Mouse (Mus musculus) hindlimb bud, embryonic 11.5 days (tissue): ENCODE results near the gene Sar1a.

Experiments
- DNase-seq: peaks from one replicate; pipeline ENCODE4 v3.0.0-alpha.2; 2012; ENCODE audit warnings: low read depth, low spot score; ENCODE audit errors: extremely low spot score

The Sar1a gene

GRCm38 (mm10) chr10:61675935-61676334 is 4.2 kb upstream of the Sar1a start:
- DNase-seq, result no peak

- DNase-seq, result no peak
These were observed 554 bp upstream of the Sar1a start for GRCm38 (mm10) chr10:61679545-61679944.

DNA sequence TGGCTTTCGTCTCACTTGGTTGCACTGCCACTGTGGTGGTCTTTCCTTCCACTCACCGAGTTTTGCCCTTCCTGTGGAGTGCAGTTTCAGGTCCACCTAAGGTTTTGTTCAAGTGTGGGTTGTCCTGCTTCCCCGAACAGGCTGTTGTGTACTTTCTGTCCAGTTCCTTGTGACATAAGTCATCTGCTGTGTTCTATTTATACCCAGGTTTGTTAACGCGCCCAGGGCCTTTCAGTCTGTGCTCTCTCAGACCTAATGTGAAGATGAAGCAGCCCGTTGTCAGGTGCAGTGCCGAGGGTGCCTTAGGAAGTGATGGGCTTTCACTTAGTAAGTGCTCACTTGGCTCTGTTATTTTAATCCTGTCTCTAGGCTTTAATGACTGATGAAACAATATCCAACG is 9.3 kb downstream of the Sar1a start:
- no peak for DNase-seq

- DNase-seq, result no peak
These were observed 13.5 kb downstream of the Sar1a start for GRCm38 (mm10) chr10:61693563-61693962.

GRCm38 (mm10) chr10:61694870-61695670 is 15.0 kb downstream of the Sar1a start, which contains the start of gene Tysnd1:
Gene Tysnd1, plus strand, starts transcription at chr10:61695514.
- DNase-seq, result peak; percentile 88

DNA sequence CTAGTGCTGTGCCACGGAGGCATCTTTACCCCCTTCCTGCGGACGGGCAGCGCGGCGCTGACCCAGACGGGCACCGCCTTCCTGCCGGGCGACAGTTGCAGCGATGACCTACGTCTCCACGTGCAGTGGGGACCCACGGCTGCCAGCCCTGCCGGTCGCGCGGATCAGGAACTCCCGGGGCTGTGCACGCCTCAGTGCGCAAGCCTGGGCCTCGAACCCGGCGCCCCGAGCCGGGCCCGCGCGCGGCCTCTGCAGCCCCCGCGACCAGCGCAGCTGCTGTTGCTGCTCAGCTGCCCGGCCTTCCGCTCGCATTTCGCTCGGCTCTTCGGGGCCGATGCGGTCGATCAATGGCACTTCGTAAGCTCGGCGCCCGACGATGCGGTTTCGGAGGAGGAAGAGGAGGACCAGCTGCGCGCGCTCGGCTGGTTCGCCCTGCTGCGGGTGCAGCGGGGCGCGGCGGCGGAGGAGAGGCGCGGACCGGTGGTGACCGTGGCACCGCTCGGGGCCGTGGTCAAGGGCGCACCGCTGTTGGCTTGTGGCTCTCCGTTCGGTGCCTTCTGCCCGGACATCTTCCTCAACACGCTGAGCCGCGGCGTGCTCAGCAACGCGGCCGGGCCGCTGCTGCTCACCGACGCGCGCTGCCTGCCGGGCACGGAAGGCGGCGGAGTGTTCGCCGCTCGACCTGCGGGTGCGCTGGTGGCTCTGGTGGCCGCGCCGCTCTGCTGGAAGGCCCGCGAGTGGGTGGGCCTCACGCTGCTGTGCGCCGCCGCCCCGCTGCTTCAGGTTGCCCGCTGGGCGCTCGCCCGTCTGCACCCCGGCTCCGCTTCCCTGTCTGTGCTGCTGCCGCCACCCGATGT is 15.8 kb downstream of the Sar1a start:
- DNase-seq, result no peak

DNA sequence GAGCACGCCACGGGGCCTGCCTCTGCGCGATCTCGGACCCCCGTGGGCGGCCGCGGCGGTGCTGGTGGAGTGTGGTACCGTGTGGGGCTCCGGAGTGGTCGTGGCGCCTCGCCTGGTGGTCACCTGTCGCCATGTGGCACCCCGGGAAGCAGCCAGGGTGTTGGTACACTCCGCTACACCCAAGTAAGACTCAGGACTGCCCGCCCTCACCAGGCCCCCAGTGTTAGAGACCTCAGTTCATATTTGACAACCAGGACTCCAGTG is 16.4 kb downstream of the Sar1a start:
- no peak for DNase-seq

GRCm38 (mm10) chr10:61697028-61697427 is 16.9 kb downstream of the Sar1a start:
- DNase-seq, result no peak

DNA sequence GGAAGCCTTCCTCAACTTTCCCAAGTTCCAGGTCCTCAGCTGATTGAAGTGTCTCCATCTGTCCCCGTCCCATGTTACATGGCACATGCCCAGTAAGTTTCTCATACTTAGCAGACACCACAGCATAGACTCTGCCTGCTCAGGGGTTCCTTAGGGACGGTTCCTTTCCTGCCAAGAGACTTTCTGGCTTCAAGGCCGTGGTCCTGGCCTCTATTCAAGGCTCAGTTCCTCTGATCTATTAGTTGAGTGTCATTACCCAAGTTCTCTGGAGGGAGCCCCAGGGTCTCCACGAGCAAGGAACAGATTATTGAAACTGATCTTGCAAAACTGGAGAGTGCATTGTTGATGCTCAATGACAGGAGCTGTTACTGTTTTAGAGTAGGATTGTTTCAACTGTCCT is 24.6 kb downstream of the Sar1a start:
- DNase-seq, result no peak

- DNase-seq, result no peak
These were observed 26.6 kb downstream of the Sar1a start for GRCm38 (mm10) chr10:61706412-61707375.

- no peak for DNase-seq
These were observed 33.5 kb downstream of the Sar1a start for GRCm38 (mm10) chr10:61713601-61714000.

DNA sequence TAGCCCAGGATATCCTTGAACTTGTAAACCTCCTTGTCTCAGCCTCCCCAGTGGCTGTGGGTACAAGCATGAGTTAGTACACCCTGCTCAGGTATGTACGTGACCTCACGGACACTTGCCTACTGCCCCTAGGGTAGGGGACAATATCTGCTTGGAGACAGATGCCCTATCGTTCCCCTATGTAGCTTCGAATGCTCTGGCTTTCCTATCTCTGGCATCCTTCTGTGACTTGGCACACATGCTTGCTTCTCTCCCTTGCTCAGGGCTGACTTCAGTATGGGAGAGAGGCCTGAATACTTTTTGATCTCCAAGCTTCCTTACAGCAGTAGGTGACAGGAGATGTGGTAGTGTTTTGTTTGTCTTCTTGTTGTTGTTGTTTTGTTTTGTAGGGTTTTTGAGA is 34.0 kb downstream of the Sar1a start:
- DNase-seq, result no peak

- no peak for DNase-seq
These were observed 34.8 kb downstream of the Sar1a start, which contains the start of gene Aifm2 for GRCm38 (mm10) chr10:61714771-61715461. Gene Aifm2, plus strand, starts transcription at chr10:61715263.

- no peak for DNase-seq
These were observed 35.4 kb downstream of the Sar1a start for GRCm38 (mm10) chr10:61715462-61715837.

DNA sequence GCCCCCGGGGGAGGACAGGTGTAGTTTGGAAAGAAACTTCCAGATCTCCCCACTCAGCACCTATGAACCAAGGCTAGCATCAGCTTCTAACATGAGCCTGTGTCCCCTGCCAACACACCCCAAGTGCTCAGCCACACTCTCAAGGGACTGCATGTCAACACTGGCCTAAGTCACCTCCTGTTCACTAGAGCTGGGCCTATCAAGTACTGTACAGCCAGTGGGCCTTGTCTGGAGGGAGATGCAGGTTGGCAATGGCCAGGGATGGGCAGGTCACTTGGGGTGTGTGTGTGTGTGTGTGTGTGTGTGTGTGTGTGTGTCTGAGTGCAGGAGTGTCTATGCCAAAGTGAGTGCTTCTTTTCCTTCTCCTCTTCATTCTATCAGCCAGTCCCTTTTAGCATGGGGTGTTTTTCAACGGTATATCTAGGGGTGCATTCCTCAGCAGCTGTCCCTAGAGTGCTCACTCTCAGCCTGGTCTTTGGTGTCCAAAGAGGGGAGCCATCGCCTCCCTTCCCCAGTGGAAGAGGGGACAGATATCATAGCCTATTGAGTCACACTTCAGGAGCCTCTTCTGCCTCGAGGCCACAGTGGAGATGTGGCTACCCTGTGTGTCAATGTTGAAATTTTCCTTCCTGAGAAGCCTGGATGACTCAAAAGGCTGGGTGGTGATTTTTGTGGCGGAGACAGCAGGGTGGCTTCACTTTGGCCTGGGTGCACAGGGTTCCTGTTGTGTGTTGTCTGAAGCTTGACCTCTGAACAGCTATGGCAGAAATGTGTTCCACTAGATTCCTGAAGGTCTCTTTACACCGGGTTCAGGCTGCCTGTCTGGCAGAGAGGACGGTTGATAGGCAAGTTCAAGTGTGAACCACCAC is 36.1 kb downstream of the Sar1a start:
- no peak for DNase-seq

DNA sequence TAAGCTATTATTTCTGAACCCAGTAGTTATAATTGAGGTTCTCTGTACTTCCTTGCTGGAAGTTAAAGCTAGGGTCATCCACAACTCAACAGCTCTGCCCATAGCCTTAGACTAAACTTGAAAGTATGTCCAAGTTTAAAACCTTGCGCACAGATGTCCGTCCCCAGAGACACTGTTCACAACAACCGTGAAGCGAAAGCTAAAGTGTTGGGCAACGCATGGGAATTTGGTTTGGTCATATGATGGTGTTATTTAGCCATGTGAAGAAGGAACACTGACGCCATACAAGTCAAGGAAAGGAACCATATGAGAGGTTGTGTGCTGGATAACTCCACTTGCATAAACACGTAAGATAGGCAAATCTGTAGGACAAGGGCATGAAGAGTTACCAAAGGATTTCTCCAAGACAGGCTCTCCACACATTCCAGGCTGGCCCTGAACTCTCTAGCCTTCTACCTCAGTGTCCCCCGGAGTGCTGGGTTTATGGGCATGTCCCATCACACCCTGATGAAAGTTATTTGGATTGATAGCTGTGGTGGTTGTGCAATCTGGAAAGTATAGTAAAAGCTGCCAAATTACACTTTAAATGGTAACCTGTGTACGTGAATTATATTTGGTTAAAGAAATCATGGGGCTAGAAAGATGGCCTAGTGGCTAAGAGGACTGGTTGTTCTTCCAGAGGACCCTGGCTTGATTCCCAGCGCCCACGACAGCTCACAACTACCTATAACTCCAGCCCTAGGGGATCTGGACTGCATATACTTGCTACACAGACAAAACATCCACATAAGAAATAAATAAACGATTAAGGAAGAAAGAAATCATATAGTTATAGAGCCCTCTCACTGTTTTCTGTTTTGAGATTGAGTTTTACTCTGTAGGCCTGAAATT is 37.6 kb downstream of the Sar1a start:
- DNase-seq, result no peak

DNA sequence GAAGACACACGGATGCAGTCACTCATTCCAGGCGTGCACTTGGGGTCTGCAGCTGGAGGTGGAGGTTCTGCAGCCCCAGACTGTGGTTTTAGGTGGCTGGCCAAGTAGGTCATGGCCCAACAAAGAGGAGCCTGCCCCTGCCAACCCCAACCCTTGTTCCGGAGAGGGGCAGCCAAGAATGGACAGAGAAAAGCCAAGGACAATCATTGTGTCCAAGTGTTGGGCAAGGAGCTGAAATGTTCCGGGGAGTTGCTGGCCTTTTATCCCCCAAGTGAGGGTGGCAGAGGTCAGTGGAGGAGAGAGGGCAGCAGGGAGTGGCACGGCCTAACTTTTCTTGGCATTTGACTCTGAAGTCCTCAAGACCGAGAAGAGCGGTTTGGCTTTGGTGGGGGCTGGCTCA is 40.2 kb downstream of the Sar1a start:
- DNase-seq, result no peak

DNA sequence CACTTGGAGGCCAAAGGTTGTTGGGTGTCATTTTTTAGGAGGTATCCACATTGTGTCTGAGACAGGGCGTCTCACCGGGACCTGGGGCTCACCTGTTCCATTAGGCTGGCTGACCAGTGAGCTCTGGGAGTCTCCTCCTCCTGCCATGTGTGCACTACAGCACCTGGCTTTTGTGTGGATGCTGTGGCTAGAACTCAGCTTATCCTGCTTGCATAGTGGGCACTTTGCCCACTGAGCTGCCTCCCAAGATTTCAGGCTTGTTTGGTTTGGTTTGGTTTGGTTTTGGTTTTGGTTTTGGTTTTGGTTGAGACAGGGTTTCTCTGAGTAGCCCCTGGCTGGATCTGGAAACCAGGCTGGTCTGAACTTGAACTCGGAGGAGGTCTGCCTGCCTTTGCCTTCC is 42.1 kb downstream of the Sar1a start:
- no peak for DNase-seq

DNA sequence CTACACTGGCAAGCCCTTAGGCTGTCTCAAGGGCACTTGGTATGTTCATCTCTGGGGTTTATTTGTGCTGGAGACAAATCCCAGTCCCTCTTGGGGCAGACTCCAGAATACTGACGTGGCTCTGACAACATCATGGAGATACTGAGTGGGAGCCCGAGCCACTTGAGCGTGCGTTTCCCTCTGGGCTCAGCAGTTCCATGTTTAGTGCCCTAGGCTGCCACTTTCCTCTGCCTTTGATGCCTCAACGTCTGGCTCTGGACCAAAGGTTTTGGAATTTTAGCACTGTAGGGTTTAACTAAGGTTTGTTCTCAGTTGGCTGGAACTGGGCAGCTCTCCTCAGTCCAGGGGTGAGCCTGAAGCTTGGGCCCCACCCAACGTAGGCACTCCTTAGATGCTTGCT is 43.2 kb downstream of the Sar1a start:
- no peak for DNase-seq
